Mouse (Mus musculus) left cerebral cortex, adult 6 months (tissue): ENCODE measurements around the gene Slc9a4. TPM values are rescaled to one million over a fixed set of nuclear protein-coding genes. Genes with fewer than 3 reads are reported as not detected.

Experiments
- long read RNA-seq, 2 experiments: library from polyadenylated mRNA; unstranded; transcript quantifications; one replicate each; pipeline ENCODE4 v2.0.0; 2019 to 2020
- polyA plus RNA-seq: library from polyadenylated mRNA; unstranded; fragments of <200 nt; fragmentation: Nextera tagmentation; gene quantifications from 2 replicates; pipeline ENCODE4 v1.2.3, GENCODE M21; 2021

The Slc9a4 gene
- polyA plus RNA-seq, result 0.15 and 0.32 TPM in 2 replicates
- long read RNA-seq, experiment 1, partial matches to known transcripts, result 0 of 1 reads
- long read RNA-seq, experiment 1, other reads (novel, unspliced or antisense), result 1 of 1 reads
- long read RNA-seq, experiment 2, result 0 reads

DNA sequence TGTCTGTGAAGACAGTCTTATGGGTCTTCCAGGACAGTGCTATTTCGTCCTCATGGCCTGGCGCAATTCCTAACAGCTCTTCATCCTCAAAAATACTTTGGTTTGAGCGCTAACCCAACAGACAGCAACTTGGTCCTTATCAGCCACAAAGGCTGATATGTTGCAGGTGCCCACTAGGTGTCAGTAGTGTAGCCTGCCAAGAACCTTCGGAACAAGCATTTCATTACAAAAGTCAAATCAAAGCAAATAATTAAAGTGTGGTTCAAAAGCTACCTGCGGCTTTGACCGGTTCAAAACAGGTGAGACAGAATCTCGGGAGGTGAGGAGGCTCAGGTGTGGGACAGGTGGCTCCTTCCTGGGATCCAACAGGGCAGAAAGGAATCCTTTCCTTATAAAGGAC, at the start of gene Slc9a4:
Gene Slc9a4 (plus strand): TSS at position 298 of the 400 bp plus-strand sequence.

Other genes with a start within 250 kb of the Slc9a4 start
- 0.10 TPM in 1 of 2 replicates, not detected in the other for gene Il1rl1, start 150.5 kb upstream of the Slc9a4 start, polyA plus RNA-seq
- gene Il18r1, start 114.5 kb upstream of the Slc9a4 start, polyA plus RNA-seq, result not detected in 2 replicates
- gene Il18rap, start 64.7 kb upstream of the Slc9a4 start, polyA plus RNA-seq, result not detected in 2 replicates
- gene Slc9a2, start 100.5 kb downstream of the Slc9a4 start, polyA plus RNA-seq, result 0.82 and 0.93 TPM in 2 replicates
- 2.5 and 2.9 TPM in 2 replicates for gene Mfsd9, start 210.6 kb downstream of the Slc9a4 start, polyA plus RNA-seq
- 0.05 TPM in 1 of 2 replicates, not detected in the other for gene Tmem182, start 225.5 kb downstream of the Slc9a4 start, polyA plus RNA-seq